Comparison of ENCODE assay signal across 8 mouse cellular contexts in the genomic region with DNA sequence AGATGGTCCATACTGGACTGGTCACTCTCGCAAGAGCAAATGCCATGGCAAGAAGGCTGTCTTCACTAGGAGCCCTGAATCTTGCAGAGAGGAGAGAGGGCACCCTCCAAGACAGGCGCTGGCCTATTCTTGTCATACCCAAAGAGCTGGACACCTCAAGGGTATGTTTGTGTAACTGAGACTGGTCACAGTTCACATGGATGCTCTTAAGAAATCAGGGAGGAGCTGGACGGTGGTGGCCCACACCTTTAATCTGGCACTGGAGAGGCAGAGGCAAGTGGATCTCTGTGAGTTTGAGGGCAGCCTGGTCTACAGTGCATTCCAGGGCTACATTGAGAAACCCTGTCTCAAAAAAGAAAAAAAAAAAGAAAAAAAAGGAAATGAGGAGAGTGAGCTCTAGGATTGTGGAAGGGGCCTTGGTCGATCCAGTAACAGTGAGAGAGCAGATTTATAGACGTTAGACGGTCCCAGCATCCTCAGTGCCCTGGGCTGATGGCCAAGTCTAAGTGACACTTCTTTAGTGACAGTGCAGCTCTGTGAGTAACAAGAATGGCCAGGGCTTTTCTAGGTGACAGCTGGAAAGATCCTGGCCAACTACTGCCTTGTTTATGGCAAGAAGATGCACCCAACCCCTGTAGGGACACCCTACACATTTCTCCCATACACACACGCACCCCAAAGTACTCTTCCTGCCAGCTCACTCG. TPM values are rescaled to one million over a fixed set of nuclear protein-coding genes. Genes with fewer than 3 reads are reported as not detected.
A peak's percentile ranks its signal among the peaks of the same experiment; 100 is the strongest.
DNase-seq lines count a peak whose midpoint lies in the region; ATAC-seq and TF ChIP-seq lines count a peak whose summit lies in the region.

No protein-coding gene starts in this region.

- in situ Hi-C loops in ES-E14 (cut with MboI; ENCODE audit: low sequenced_read_pairs in 2 of 2, unreplicated experiment in 2 of 2) = no loop called here

- WGBS in forebrain, embryonic 12.5 days = 63% methylated on average over 8 of the region's 8 CpGs
- 59% methylated on average over 8 of the region's 8 CpGs for WGBS in limb, embryonic 11.5 days
- WGBS in neural tube, embryonic 13.5 days = 48% methylated on average over 8 of the region's 8 CpGs

- no peaks in the 10 kb centered on the region for H3K27me3 ChIP-seq in forebrain, embryonic 12.5 days
- no peaks in the 10 kb centered on the region for H3K27me3 ChIP-seq in limb, embryonic 11.5 days (ENCODE audit: control insufficient read depth, insufficient read depth, low read length)
- H3K27me3 ChIP-seq in neural tube, embryonic 13.5 days = no peaks in the 10 kb centered on the region

- H3K9ac ChIP-seq in ES-E14 (ENCODE audit: insufficient read depth, low read depth, low read length, poor library complexity, severe bottlenecking) = peak overlapping the region; percentile 82
- peak overlapping the region; percentile 76 for H3K9ac ChIP-seq in forebrain, embryonic 12.5 days
- H3K9ac ChIP-seq in limb, embryonic 11.5 days (ENCODE audit: low read length) = no peak overlapping the region
- peak overlapping the region; percentile 89 for H3K9ac ChIP-seq in neural tube, embryonic 13.5 days

- DNase-seq in cerebellum, adult 9-11 months = peak; percentile 33
- DNase-seq in cerebellum, postnatal 4 days (ENCODE audit: low spot score in 2 of 2) = no peak
- DNase-seq in ES-E14 (ENCODE audit: low read depth, low spot score) = no peak
- no peak for DNase-seq in limb, embryonic 11.5 days (ENCODE audit: low spot score)
- DNase-seq in c-Kit-positive CD71-positive TER-119-positive erythroid progenitor cells, embryonic 14.5 days (ENCODE audit: low spot score) = no peak
- no peak for DNase-seq in layer of hippocampus, postnatal 36 days

- no peaks in the 10 kb centered on the region; the same call in 1 of the 2 replicates for H3K36me3 ChIP-seq in ES-E14 (ENCODE audit: control insufficient read depth, insufficient read depth, low read length, poor library complexity, severe bottlenecking)
- no peaks in the 10 kb centered on the region for H3K36me3 ChIP-seq in forebrain, embryonic 12.5 days (replicated peaks)
- H3K36me3 ChIP-seq in limb, embryonic 11.5 days (ENCODE audit: control insufficient read depth, insufficient read depth, low read length) = 0 out of 2 replicates have a peak, but pooled peaks cover under 1% of the 10 kb centered on the region
- H3K36me3 ChIP-seq in neural tube, embryonic 13.5 days = no peaks in the 10 kb centered on the region

- no peak for ATAC-seq in forebrain, embryonic 12.5 days (ENCODE audit: low FRiP score)
- ATAC-seq in limb, embryonic 11.5 days (ENCODE audit: insufficient number of reproducible peaks, low FRiP score, low TSS enrichment, low read depth) = no peak
- no peak for ATAC-seq in neural tube, embryonic 13.5 days (ENCODE audit: low read depth)

- H3K4me3 ChIP-seq in ES-E14 (ENCODE audit: insufficient read depth in 1 of 2, low read depth in 1 of 2, low read length in 2 of 2, poor library complexity in 1 of 2, severe bottlenecking in 1 of 2) = peak overlapping the region; percentile 88 to 92
- peak overlapping the region; percentile 78 for H3K4me3 ChIP-seq in forebrain, embryonic 12.5 days (replicated peaks)
- H3K4me3 ChIP-seq in limb, embryonic 11.5 days (ENCODE audit: low read depth, low read length) = peak overlapping the region; percentile 81
- H3K4me3 ChIP-seq in neural tube, embryonic 13.5 days = peak overlapping the region; percentile 88

- H3K4me1 ChIP-seq in ES-E14 (ENCODE audit: control insufficient read depth in 2 of 2, insufficient read depth in 2 of 2, low read length in 2 of 2, poor library complexity in 1 of 2) = peaks cover 3 to 14% of the 10 kb centered on the region in 2 experiments; a peak in 3 of 4 replicates
- peaks cover 31% of the 10 kb centered on the region for H3K4me1 ChIP-seq in forebrain, embryonic 12.5 days
- H3K4me1 ChIP-seq in limb, embryonic 11.5 days (ENCODE audit: control insufficient read depth, insufficient read depth, low read length) = peaks cover 4% of the 10 kb centered on the region; the same call in 1 of the 2 replicates
- H3K4me1 ChIP-seq in neural tube, embryonic 13.5 days (replicated peaks) = peaks cover 55% of the 10 kb centered on the region

- no peaks in the 10 kb centered on the region for H3K9me3 ChIP-seq in ES-E14 (ENCODE audit: control insufficient read depth, insufficient read depth, low read depth, low read length)
- no peaks in the 10 kb centered on the region for H3K9me3 ChIP-seq in forebrain, embryonic 12.5 days
- no peaks in the 10 kb centered on the region for H3K9me3 ChIP-seq in limb, embryonic 11.5 days (ENCODE audit: control insufficient read depth, low read length)
- no peaks in the 10 kb centered on the region for H3K9me3 ChIP-seq in neural tube, embryonic 13.5 days

- peak overlapping the region; percentile 69 for H3K4me2 ChIP-seq in forebrain, embryonic 12.5 days
- H3K4me2 ChIP-seq in limb, embryonic 11.5 days (ENCODE audit: low read depth, severe bottlenecking) = peak overlapping the region; percentile 89
- H3K4me2 ChIP-seq in neural tube, embryonic 13.5 days = peak overlapping the region; percentile 81

- H3K27ac ChIP-seq in ES-E14 (ENCODE audit: insufficient read depth, low read depth, low read length, poor library complexity, severe bottlenecking) = no peak overlapping the region
- H3K27ac ChIP-seq in forebrain, embryonic 12.5 days = peak overlapping the region; percentile 75; the same call in 1 of the 2 replicates
- H3K27ac ChIP-seq in limb, embryonic 11.5 days (replicated peaks; ENCODE audit: low read depth, low read length) = no peak overlapping the region
- H3K27ac ChIP-seq in neural tube, embryonic 13.5 days (replicated peaks) = peak overlapping the region; percentile 91

TF ChIP-seq in ES-E14, 5 proteins besides CTCF, POLR2A, EP300 and RAD21:
- TF ChIP-seq CHD2 (IDR thresholded peaks at IDR 0.05; ENCODE audit: low read depth, low read length) = no peak
- no peak for TF ChIP-seq ZNF384 (IDR thresholded peaks at IDR 0.05; ENCODE audit: low read depth, low read length)
- no peak for TF ChIP-seq ZC3H11A (IDR thresholded peaks at IDR 0.05; ENCODE audit: borderline replicate concordance, low read depth, low read length)
- no peak for TF ChIP-seq MAFK (IDR thresholded peaks at IDR 0.05; ENCODE audit: insufficient read depth, low read depth, low read length)
- no peak for TF ChIP-seq HCFC1 (IDR thresholded peaks at IDR 0.05; ENCODE audit: borderline replicate concordance, insufficient read depth, low read length)
TF ChIP-seq in ES-E14: peak in this region for 0.

RNA-seq across cellular contexts. Expression of a gene that starts 1.3 kb away (rescaled TPM):
- total RNA-seq in ES-E14 (2012; rRNA removed) = 81.5 and 94.2 TPM in 2 replicates
- 125 and 140 TPM in 2 replicates for polyA plus RNA-seq in forebrain, embryonic 12.5 days (2016; fragmentation: Nextera tagmentation; extraction: Ambion mirVana)
- polyA plus RNA-seq in limb, embryonic 11.5 days (2014; fragmentation: Nextera tagmentation; extraction: Ambion mirVana) = 136 and 149 TPM in 2 replicates
- 130 and 140 TPM in 2 replicates for polyA plus RNA-seq in neural tube, embryonic 13.5 days (2015; fragmentation: Nextera tagmentation; extraction: Ambion mirVana)
- total RNA-seq in layer of hippocampus, postnatal 36 days (2021) = 10 to 100 TPM; 59.0 to 60.0 TPM

RNA-seq across cellular contexts. Expression of a gene that starts 21.9 kb away (rescaled TPM):
- 104 and 165 TPM in 2 replicates for total RNA-seq in ES-E14 (2012; rRNA removed)
- 173 and 177 TPM in 2 replicates for polyA plus RNA-seq in forebrain, embryonic 12.5 days (2016; fragmentation: Nextera tagmentation; extraction: Ambion mirVana)
- polyA plus RNA-seq in limb, embryonic 11.5 days (2014; fragmentation: Nextera tagmentation; extraction: Ambion mirVana) = 176 and 182 TPM in 2 replicates
- 137 and 140 TPM in 2 replicates for polyA plus RNA-seq in neural tube, embryonic 13.5 days (2015; fragmentation: Nextera tagmentation; extraction: Ambion mirVana)
- 10 to 100 TPM; 81.4 to 92.1 TPM for total RNA-seq in layer of hippocampus, postnatal 36 days (2021)

RNA-seq across cellular contexts. Expression of a gene that starts 48.5 kb away (rescaled TPM):
- total RNA-seq in ES-E14 (2012; rRNA removed) = 103 and 114 TPM in 2 replicates
- polyA plus RNA-seq in forebrain, embryonic 12.5 days (2016; fragmentation: Nextera tagmentation; extraction: Ambion mirVana) = 64.8 and 65.9 TPM in 2 replicates
- 53.5 and 57.3 TPM in 2 replicates for polyA plus RNA-seq in limb, embryonic 11.5 days (2014; fragmentation: Nextera tagmentation; extraction: Ambion mirVana)
- 68.3 and 76.0 TPM in 2 replicates for polyA plus RNA-seq in neural tube, embryonic 13.5 days (2015; fragmentation: Nextera tagmentation; extraction: Ambion mirVana)
- 100 to 1,000 TPM; 150 to 152 TPM for total RNA-seq in layer of hippocampus, postnatal 36 days (2021)

Comparison
In these comparisons a context has a peak if more than half of its experiments do, and no peak if none do; other contexts are left out.
1. H3K27ac ChIP-seq: peak in forebrain, embryonic 12.5 days (single experiment) and neural tube, embryonic 13.5 days (single experiment); none in ES-E14 (single experiment) and limb, embryonic 11.5 days (single experiment).
2. Peak in every context shown above with its lines, with median percentiles within 50 percentile points of each other: H3K4me3 ChIP-seq and H3K4me2 ChIP-seq.